Mouse (Mus musculus): ENCODE results near the gene Zfand3.

- TF ChIP-seq MAX (IDR thresholded peaks at IDR 0.05; ENCODE audit: low read depth) (no peak), TCF12 (IDR thresholded peaks at IDR 0.05; ENCODE audit: insufficient read depth, poor library complexity, severe bottlenecking) (no peak), MYOG (IDR thresholded peaks at IDR 0.05; ENCODE audit: control insufficient read depth in 1 of 3, insufficient read depth in 1 of 3, insufficient read length in 2 of 3, low read depth in 2 of 3) (no peak), POLR2A (IDR thresholded peaks at IDR 0.05; ENCODE audit: insufficient read length, low read depth) (no peak), USF1 (IDR thresholded peaks at IDR 0.05; ENCODE audit: low read depth) (no peak), SRF (IDR thresholded peaks at IDR 0.05; ENCODE audit: control insufficient read depth, insufficient read length, low read depth) (no peak), POLR2AphosphoS2 (IDR thresholded peaks at IDR 0.05; ENCODE audit: insufficient read length, low read depth) (no peak), REST (IDR thresholded peaks at IDR 0.05; ENCODE audit: insufficient read depth, insufficient read length) (no peak), E2F4 (IDR thresholded peaks at IDR 0.05; ENCODE audit: insufficient read depth) (no peak), CEBPB (IDR thresholded peaks at IDR 0.05; ENCODE audit: insufficient read depth, poor library complexity, severe bottlenecking) (no peak)
Observed at GRCm38 (mm10) chr17:30236611-30237010, 232.1 kb downstream of the Zfand3 start.
